Mouse (Mus musculus) large intestine, adult 2 months (tissue): ENCODE data around the gene Ap1s3. TPM values are rescaled to one million over a fixed set of nuclear protein-coding genes. Genes with fewer than 3 reads are reported as not detected.

ENCODE experiments used
- DNase-seq: peaks from one replicate; pipeline ENCODE4 v3.0.0-alpha.2; 2012; ENCODE audit warnings: low read depth, low spot score
- WGBS: fragments of 180-500 bp; shearing (Covaris S2); methylation state at CpG from one replicate; pipeline ENCODE4 v1.1.7; 2018; 5-methylcytosine and 5-hydroxymethylcytosine counted together
- polyA plus RNA-seq: library from polyadenylated mRNA; depleted of rRNA; stranded (reverse); fragments of >200 nt; gene quantifications from 2 replicates; pipeline ENCODE4 v1.2.3, GENCODE M21; 2012

The Ap1s3 gene
- polyA plus RNA-seq, 1 experiment: 13.3 TPM

DNA sequence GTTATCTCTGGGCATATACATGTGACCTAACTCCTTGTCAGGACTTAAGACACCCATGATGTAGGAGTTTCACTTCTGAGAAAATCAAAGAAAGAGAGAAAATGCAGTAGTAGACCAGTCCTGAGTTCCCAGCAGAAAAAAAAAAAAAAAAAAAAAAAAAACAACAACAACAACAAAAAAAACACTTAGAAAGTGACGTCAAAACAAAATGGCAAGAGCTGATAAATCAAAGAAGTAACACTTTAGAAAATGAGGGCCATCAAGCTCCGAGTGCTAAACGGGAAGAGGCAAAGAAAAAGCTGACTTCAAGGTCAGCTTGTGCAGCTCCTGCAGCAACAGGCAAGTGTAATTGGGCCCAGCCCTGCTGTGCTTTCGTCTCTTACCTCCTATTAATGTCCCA, 3.9 kb upstream of the Ap1s3 start:
- WGBS: 53% methylated on average over 4 of the region's 4 CpGs
- no peak for DNase-seq

DNA sequence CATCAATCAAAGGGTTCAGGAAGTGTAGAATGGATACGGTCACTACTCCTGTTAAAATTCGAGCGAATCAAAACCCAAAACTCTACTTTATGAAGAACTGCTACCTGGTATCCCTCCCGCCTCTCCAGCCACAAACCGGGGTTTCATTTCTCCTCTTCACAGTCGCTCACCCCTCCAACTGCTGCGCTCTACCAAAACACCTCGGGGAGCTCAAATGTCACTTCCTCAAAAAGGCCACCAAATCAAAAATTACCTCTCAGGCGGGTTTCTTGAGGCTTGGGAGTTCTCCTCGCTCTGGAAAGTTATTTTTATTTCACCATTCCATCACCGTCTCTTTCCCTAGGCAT, 603 bp downstream of the Ap1s3 start:
- 2% methylated on average over 11 of the region's 11 CpGs for WGBS
- DNase-seq: no peak

DNA sequence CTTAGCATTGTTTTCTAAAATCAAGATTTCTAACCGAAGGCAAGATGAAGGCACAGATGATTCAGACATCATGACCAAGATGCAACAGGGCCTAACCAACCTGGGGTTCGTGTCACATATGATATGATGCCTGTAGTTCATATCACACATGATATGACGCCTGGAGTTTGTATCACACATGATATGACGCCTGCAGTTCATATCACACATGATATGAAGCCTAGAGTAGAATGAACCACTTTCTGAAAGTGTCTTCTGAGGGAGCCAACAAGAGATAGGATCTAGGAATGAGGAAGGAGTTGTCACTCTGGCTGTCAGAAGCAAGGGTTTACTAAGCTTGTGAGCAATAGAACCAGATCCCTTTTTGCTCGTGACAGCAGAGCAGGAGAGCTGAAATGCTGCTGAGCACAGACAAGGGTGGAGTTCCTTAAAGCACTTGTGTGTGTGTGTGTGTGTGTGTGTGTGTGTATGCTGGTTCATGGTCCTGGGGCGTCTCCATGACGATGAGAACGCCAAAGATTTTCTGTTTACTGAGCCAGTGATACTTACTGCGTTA, 2.3 kb downstream of the Ap1s3 start:
- WGBS: 75% methylated on average over 9 of the region's 9 CpGs
- DNase-seq: no peak

DNA sequence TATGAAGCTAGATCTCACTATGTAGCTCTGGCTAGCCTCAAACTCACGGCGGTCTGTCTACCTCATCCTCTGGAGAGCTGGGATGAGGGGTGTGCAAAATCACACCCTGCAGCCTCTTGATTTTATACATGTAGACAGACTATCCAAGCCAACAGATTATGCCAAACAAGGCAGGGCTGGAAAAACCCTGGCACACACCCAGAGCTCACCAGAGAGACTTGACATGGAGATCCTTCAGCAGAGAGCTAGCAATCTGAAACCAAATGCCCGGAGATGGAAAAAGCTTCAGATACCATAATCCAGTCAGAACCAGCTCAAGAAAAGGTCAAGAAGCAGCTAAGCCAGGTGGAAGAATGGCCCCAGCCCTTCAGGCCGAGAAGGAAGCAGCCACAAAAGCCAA, 6.9 kb downstream of the Ap1s3 start:
- WGBS: 73% methylated on average over 4 of the region's 4 CpGs
- DNase-seq: no peak

DNA sequence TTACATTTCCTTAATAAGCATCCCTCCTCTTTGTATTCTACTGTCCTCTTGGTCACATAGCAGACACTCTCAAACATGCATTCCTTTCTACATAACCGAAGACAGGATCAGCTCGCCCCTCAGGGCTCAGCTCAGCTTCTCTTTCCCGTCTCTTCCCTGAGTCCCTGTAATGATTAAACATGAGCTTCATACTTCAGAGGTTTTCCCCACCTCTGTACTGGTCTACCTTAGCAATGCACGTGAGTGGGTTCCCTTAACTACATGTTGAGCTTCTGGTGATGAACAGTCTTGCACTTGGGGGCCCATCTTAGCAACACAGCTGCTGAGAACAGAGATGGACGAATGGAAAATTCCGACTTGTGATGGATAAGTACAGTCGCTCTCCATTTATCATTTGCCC, 12.2 kb downstream of the Ap1s3 start:
- 88% methylated on average over 7 of the region's 7 CpGs for WGBS
- DNase-seq: no peak

DNA sequence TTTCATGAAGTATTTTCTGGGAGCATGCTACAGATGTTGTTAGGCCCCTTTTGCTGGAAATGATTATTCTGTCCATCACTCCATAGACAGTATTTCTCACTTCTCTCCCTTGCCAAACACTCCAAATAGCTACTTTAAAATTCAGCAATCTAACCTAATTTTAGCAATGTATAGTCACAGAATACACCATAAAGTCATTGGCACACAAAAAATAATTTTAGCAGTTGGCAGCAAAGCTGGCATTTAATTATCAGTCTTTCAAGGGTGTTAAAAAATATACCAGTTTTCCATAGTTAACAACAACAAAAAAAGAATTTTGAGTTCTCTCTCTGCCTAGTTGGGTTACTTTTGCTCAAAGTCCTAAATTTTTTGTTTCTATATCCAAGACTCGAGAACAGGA, 14.4 kb downstream of the Ap1s3 start:
- WGBS: 72% methylated on average over 1 of the region's 1 CpGs
- no peak for DNase-seq

DNA sequence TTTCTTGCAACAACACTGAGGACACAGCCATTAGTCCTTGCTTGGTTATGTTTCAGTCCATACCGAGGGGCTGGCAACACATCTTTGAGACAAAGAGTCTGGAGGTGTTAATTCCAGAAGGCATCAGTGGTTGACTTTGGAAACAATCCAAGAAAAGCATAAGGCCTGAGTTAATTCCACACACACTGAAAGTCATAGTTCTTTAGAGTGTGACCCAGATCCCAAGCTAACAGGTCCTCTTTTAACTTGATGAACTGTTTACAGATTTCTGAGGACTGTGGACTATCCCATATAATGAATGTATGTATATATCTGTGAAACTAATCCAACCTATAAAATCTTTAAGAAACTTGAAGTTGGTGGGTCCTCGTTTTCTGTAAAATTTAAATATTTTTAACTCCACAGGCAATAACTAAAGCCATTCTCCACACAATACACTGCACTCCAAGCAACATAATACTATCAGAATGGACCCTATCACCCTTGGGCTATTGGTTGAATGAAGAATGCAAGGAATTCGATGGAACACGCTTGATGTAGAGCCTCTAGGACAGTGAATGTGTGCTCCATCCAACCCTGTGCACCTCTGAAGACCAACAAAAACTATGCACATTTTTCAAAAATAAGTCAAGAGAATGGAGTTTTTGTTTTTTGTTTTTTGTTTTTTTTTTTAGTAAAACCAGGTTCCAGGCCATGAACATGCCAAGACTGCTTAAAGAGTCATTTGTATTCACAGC, 15.8 kb downstream of the Ap1s3 start:
- WGBS: 70% methylated on average over 4 of the region's 4 CpGs
- DNase-seq: no peak

DNA sequence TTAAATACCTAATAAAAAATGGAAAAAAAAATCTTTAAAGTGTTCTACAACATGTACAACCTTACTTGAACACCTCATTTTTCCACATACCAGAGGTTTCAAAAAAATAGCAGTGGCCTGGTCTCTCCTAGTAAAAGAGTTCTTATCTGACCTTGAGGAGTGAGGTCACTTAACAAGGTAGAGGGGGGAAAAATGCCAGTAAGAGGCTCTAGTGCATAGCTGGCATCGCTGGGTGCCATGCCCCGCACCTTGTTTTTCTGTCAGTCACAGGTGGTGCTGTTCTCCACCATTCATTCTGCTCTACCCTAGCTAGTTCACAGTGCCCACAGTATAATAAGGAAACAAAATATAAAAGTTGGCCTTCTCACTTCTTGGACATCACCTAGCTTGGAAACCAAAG, 16.8 kb downstream of the Ap1s3 start:
- 87% methylated on average over 2 of the region's 2 CpGs for WGBS
- no peak for DNase-seq

DNA sequence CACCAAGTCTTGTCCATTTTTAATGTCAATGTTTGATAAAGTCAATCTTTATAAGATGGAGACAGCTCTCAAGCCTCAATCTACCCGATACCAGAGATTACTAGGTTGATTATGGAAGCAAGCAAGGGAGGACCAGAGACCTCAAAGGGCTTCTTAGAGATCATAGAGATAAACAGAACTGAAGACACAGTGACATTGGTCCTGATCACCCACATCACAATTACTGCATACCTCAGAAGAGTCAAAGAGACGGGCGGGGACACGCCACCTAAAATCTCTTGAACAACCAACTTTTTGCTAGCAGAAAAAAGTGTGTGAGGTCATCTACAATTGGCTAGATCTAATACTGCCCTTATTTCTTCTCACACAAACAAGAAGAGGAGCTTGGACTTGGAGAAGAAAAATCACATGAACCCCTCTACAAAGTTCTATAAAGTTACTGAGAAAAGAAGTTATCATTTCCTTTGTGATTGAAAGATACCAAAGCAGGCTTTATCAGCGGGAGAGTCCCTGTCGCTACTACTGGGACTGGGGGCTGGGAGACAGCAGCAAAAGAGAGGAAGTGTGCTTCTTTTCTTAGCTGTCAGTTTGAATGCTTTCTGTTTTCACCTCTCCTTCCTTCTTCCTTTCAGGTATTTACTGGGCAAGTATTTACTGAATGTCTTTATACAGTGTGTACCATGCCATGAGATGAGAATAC, 28.2 kb downstream of the Ap1s3 start:
- DNase-seq: no peak
- 89% methylated on average over 6 of the region's 6 CpGs for WGBS

DNA sequence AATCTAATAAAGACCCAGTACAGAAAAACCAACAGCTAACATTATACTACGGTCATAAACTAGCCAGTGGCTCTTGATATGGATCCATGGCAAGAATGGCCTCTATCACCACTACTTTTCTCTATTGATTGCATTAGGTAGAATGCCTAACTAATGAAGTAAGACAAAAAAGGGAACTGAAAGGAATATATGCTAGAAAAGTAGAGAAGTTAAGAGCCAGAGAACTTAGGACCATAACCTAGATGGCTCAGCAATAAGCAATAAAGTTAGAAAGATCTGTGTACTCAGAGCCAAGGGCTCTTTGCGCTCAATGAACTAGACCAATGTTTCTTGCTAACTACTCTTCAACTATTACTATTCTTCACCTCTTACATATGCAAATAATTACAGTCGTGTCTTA, 29.1 kb downstream of the Ap1s3 start:
- WGBS: 75% methylated on average over 3 of the region's 3 CpGs
- no peak for DNase-seq

DNA sequence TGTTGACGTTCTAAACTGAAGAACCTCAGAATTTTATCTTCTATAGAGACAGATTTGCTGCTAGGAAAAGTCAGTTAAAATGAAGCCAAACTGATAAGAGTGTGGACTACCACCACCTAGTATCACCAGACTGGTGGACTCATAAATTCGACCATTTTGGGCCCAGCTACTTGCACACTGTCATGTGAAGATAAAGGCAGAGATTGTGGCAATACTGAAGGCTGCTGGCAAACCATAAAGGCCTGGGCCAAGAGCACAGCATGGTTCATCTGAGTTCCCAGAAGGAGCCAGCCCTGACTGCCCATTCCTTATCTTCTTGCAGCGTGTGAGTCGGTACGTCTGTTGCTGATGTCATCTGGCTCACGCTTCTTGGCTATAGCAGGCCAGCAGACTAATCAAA, 30.4 kb downstream of the Ap1s3 start:
- no peak for DNase-seq
- 56% methylated on average over 6 of the region's 6 CpGs for WGBS

DNA sequence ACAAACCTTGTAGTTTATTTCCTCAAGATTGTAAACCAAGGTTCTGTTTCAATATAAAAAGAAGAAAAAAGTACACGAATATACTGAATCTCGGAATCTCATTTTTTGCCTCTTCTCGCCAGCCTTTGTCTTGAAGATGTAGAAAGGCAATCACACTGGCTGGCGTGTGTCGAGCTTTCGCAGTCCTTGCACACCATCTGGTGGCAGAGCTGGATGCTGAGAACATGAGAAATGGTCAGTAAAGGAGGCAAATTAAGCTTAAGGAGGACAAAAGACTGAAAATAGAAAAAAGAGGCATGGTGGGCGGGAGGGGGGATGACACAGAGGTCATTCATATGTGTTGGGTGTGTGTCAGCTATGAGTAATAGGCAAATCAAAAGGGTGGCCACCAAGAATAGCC, 31.6 kb downstream of the Ap1s3 start:
- 25% methylated on average over 7 of the region's 7 CpGs for WGBS
- DNase-seq: no peak

DNA sequence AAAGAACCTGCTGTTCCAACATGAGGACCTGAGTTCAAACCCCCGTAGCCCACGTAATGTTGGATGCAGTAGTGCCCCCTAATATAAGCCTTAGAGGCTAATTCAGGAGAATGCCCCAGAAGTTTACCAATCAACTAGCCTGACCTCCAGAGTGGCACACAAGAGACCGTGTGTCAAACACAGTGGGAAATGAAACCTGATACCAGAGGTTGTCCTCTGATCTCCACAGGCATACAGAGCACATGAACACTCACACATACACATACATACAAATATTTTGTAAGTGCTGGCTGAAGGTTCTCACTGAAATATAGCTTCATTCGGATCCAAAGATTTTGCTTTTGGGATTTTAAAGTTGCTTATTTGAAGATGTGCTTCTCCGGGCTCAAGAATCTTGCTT, 32.1 kb downstream of the Ap1s3 start:
- DNase-seq: no peak
- 62% methylated on average over 5 of the region's 5 CpGs for WGBS

DNA sequence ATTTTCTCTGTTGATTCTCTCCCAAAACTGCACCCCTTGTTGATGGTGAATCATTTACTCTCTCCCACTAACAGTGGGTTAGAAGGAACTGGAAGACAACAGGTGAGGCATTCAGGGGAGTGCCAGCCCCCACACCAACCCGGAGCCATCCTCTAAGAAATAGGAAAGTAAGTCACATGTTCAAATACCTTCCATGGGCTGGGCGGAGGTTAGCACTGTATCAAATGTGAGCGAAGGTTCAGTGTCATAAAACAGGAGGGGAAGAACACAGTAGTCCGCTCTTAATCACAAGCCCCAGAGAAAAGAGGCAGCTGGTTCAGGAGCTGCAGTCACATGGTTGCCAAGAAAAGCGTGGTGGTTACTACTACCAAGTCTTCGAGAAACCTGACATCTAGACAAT, 32.7 kb downstream of the Ap1s3 start:
- 33% methylated on average over 6 of the region's 6 CpGs for whole genome bisulfite sequencing
- peak; percentile 61 for DNase-seq

DNA sequence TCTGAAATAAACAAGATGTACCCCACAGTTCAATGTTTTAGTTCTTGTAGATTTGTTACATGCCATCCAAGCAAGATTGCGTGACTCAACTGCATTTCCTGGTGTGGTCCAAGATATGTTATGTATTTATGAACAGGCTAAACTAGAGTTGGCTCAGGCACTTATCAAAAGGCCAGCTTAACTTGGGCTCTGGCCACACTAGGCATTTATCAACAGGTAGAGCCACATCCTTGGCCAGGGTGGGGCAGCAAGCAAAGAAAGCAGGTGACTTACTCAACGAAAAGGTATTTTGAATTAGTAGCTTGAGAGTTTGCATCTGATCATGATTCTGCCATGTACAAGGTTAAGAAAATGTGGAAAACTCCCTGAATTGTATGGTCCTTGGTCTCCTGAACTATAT, 34.0 kb downstream of the Ap1s3 start:
- DNase-seq: no peak
- WGBS: 47% methylated on average over 2 of the region's 2 CpGs

DNA sequence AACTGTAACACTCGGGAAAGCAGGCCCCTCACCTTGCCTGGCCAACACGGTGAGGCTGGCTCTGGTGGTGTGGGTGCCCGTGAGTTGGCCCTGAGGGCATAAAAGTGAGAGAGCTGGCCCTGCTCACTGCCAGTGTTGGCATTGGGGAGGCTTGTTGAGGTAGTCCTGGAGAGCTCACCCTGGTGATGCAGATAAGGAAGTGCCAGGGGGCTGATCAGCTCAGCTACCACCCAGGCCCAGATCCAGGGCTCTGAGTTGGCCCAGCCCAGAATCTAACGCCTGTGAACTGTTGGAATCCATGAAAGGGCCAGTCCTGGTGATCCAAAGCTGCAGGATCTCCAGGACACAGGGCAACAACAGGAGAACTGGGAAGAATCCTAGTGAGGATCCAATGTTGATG, 40.3 kb downstream of the Ap1s3 start:
- WGBS: 90% methylated on average over 4 of the region's 4 CpGs
- no peak for DNase-seq

DNA sequence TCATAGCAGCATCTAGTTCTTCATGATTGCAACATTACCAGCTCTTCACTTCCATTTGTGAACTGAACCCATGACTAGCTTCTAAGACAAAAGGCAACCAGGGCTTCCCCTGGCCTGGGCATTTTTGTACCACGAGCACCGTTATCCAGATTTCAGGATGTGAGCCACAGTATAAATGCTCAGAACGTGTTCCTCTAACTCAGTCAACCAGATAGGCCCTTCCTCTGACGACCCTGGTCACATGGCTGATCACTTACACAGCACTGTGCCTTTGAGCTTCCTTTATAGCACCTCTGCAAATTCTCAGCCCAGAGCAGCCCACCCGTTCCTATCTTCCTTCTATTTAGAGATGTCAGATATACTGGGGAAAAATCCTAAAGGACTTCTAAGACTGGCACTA, 42.0 kb downstream of the Ap1s3 start:
- DNase-seq: no peak
- WGBS: 68% methylated on average over 5 of the region's 5 CpGs

DNA sequence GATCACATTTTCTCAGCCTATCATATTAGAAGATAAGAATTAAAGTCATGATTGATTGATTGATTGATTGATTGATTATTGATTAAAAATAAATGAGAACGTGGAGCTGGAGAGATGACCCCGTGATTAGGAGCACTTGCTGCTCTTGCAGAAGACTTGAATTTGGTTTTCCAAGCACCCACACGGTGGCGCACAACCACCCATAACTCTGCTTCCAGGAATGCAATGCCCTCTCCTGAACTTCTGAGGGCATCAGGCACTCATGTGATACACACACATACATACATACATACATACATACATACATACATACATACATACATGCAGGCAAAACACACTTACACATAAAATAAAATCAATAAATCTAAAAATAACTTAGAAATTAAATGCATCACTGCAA, 45.6 kb downstream of the Ap1s3 start:
- DNase-seq: no peak
- whole genome bisulfite sequencing: 77% methylated on average over 4 of the region's 4 CpGs

DNA sequence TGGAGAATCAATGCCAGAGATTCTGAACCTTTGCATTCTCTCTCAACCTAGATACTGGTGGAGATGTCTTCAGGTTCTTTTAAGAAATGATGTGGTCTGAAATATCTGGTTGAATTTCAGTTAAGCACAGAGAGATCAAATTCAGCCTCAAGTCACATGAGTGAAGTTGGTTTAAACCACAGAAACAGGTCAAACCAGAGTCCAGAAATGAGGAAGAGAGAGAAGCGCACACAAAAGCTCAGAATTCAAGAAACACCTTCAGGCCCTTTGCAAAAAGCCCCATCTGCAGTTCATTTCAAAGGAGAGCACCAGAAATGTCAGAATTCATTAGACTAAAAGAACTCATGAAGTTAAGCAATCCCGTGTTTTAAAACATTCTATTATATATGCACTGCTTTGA, 52.3 kb downstream of the Ap1s3 start:
- 79% methylated on average over 2 of the region's 2 CpGs for WGBS
- DNase-seq: no peak

DNA sequence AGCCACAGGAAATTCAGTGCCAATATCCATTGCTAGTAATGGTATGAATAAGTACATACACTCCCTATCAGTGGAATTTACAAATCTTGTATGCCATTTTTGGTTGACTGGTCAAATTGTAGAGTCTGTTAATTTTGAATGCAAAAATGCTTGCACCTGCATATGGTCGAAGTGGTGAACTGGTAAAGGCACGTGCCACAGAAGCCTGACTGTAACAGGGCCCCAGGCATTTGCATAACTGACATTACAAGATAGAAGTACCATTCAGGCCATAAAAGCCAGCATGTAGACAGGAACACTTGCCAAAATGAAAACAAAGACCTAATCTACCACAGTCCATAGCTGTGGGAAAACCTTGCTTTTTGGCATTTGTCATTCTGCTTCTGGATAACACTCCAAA, 55.3 kb downstream of the Ap1s3 start:
- WGBS: 28% methylated on average over 2 of the region's 2 CpGs
- no peak for DNase-seq

DNA sequence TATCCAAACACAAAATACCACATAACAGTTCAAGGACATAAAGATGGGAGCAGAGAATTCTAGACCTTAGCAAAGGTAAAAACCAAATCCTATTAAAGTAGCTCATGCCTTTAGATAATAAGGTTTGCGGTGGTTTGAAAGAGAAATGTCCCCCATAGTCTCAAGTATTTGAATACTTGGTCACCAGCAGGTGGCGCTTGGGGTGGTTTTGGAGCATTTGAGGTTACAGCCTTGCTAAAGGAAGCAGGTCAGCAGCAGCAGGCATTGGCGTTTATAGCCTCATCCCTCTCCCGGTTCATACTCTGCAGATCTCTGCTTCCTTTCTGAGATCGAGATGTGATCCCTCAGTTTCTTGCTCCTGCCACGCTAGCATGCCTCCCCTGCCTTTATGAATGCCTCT, 57.3 kb downstream of the Ap1s3 start:
- no peak for DNase-seq
- 97% methylated on average over 6 of the region's 6 CpGs for WGBS
